Mouse (Mus musculus) ovary, postnatal 14 days (tissue): ENCODE data around the gene Trpc7.

ENCODE experiments used
- DNase-seq: peaks from one replicate; pipeline ENCODE4 v3.0.0; 2022; ENCODE audit warnings: low spot score

Trpc7 gene

GRCm38 (mm10) chr13:56746739-56747532, 148.9 kb downstream of the Trpc7 start:
- DNase-seq = no peak

- DNase-seq = no peak
Observed at GRCm38 (mm10) chr13:56742325-56742901, 153.4 kb downstream of the Trpc7 start.

- no peak for DNase-seq
Observed at GRCm38 (mm10) chr13:56741691-56742090, 154.1 kb downstream of the Trpc7 start.

GRCm38 (mm10) chr13:56740496-56740895, 155.3 kb downstream of the Trpc7 start:
- no peak for DNase-seq

GRCm38 (mm10) chr13:56739556-56739955, 156.2 kb downstream of the Trpc7 start:
- DNase-seq = no peak

- no peak for DNase-seq
Observed at GRCm38 (mm10) chr13:56735212-56735875, 160.4 kb downstream of the Trpc7 start.

- no peak for DNase-seq
Observed at GRCm38 (mm10) chr13:56734617-56735016, 161.2 kb downstream of the Trpc7 start.

- no peak for DNase-seq
Observed at GRCm38 (mm10) chr13:56729046-56729445, 166.7 kb downstream of the Trpc7 start.

GRCm38 (mm10) chr13:56726551-56726950, 169.2 kb downstream of the Trpc7 start:
- DNase-seq = no peak
